Mouse (Mus musculus) neural tube, embryonic 14.5 days (tissue): ENCODE data around the gene Edf1. TPM values are rescaled to one million over a fixed set of nuclear protein-coding genes. Genes with fewer than 3 reads are reported as not detected.

Experiments
- ATAC-seq: fragments of 200-750 bp; cut with Nextera tagmentation; 2 replicates; pipeline ENCODE4 v1.8.0; 2017; ENCODE audit warnings: low read depth, mild to moderate bottlenecking, moderate TSS enrichment, moderate library complexity
- H3K27ac ChIP-seq: fragments of 300-500 bp; sonication (generic); 2 replicates; pipeline ENCODE4 v1.5.1; 2014; ENCODE audit warnings: low read depth, mild to moderate bottlenecking, control low read depth, low read length, moderate library complexity, mixed read lengths
- H3K27me3 ChIP-seq: fragments of 300-500 bp; sonication (generic); 2 replicates; pipeline ENCODE4 v1.6.1; 2014; ENCODE audit warnings: low read length; ENCODE audit not compliant: control insufficient read depth, insufficient read depth
- H3K36me3 ChIP-seq: fragments of 300-500 bp; sonication (generic); 2 replicates; pipeline ENCODE4 v1.6.1; 2014; ENCODE audit warnings: low read length, mixed read lengths; ENCODE audit not compliant: control insufficient read depth, insufficient read depth
- H3K4me1 ChIP-seq: fragments of 300-500 bp; sonication (generic); 2 replicates; pipeline ENCODE4 v1.6.1; 2014; ENCODE audit warnings: low read length; ENCODE audit not compliant: control insufficient read depth, insufficient read depth
- H3K4me2 ChIP-seq: fragments of 300-500 bp; sonication (generic); 2 replicates; pipeline ENCODE4 v1.6.1; 2014; ENCODE audit warnings: mild to moderate bottlenecking, low read depth, low read length, control low read depth
- H3K4me3 ChIP-seq: fragments of 300-500 bp; sonication (generic); 2 replicates; pipeline ENCODE4 v1.5.1; 2014; ENCODE audit warnings: low read depth, low read length, control low read depth, mixed read lengths
- H3K9ac ChIP-seq: fragments of 300-500 bp; sonication (generic); replicated peaks from 2 replicates; pipeline ENCODE4 v1.6.1; 2014; ENCODE audit warnings: low read depth, mild to moderate bottlenecking, control low read depth, low read length, mixed read lengths
- H3K9me3 ChIP-seq: fragments of 300-500 bp; sonication (generic); 2 replicates; pipeline ENCODE4 v1.6.1; 2016; ENCODE audit warnings: low read length; ENCODE audit not compliant: control insufficient read depth
- WGBS: fragments of 180-500 bp; shearing (Covaris S2); extraction: QIAGEN DNeasy Blood & Tissue Kit; methylation state at CpG from one replicate; pipeline ENCODE4 v1.1.7; 2014; 5-methylcytosine and 5-hydroxymethylcytosine counted together
- polyA plus RNA-seq: library from polyadenylated mRNA; unstranded; fragments of >200 nt; fragmentation: Nextera tagmentation; extraction: Ambion mirVana; gene quantifications from 2 replicates; pipeline ENCODE4 v1.2.1, GENCODE M21; 2014

The Edf1 gene
- polyA plus RNA-seq, 1 experiment from 2014 or later = 373 TPM

DNA sequence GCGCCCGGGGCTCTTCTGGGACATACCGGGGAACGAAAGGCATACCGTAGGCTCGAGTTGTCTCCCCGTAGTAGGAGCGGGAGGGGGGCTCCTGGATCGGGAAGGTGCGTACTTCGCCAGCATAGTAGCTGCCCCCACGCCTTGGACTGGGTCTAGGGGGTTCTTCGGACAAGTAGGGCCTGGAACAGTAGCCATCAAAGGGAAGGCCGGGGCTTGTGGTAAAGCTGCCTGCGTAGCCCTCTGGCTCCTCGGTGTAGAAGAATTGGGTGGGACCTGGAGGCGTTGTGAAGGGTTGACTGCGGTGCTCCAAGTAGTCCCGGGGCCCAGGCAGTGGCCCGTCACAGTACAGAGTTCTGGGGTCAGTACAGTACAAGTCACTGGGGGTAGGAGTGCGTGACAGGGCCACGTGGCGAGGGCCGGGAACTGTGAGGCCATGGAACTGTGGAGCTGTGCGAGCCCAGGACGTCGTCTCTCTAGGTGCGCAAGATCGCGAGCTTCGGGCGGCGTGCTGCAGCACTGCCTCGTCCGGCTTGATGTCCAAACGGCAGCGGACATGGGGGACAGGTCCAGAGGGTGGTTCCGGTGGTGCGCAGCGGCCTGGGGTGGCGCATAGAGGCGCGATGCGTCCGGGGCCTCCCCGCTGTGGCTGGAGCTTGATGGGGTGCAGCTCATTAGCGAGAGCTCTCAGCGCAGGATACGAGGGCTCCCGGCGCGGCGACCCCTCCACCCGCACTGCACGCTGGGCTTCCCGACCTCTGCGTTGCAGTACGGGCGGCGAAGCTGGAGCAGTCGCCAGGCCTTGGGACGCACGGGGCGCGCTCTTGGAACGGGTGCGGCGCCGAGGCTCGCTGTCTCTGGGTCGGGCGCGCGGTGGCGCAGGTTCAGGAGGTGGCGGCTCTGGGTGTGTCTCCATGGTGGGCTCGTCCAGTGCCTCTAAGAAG is 21.4 kb downstream of the Edf1 start:
- no peak overlapping the region for H3K9ac ChIP-seq
- peak overlapping the region; percentile 23 for H3K4me2 ChIP-seq
- H3K36me3 ChIP-seq = peaks cover 5% of the 10 kb centered on the region; the same call in 1 of the 2 replicates
- no peaks in the 10 kb centered on the region for H3K9me3 ChIP-seq
- peaks cover 41% of the 10 kb centered on the region for H3K27me3 ChIP-seq
- WGBS = 6% methylated on average over 76 of the region's 77 CpGs
- H3K4me3 ChIP-seq = peak overlapping the region; percentile 7; the same call in 1 of the 2 replicates
- H3K27ac ChIP-seq = no peak overlapping the region
- peaks cover 50% of the 10 kb centered on the region for H3K4me1 ChIP-seq
- no peak for ATAC-seq

DNA sequence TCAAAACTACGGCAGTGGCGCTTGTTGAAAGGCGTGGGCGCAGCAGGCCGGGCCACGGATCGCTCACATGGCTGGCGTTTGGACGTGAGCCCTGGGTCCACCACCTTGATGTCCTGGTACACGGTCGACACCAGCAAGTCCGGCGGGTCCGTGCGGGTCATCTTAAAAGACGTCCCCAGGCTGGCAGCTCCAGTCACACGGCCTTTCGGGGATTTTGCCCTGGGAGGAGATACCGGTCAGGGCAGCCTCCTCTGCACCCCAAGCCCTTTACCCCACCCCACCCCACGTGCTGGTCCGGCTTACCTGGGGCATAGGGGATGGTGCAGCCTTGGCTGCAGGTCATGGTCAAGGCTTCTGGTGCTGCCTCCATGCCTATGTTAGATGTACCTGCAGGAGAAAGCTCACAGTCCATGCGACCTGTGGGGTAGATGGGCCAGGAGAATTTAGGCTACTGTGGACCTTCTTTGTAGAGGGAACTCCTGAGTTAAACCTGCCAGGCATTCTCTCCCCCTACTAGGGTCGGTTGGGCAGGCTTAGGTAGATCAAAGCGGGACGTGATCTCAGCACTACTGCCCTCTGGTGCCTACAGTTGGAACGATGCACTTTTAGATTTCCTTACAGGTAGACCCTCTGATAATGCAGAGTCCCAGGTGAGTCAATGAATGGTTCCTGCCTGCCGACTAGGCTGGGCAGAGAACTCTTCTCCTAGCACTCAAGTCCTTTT is 22.3 kb downstream of the Edf1 start:
- H3K4me1 ChIP-seq = peaks cover 50% of the 10 kb centered on the region
- WGBS = 6% methylated on average over 27 of the region's 27 CpGs
- no peaks in the 10 kb centered on the region for H3K9me3 ChIP-seq
- no peak for ATAC-seq
- H3K4me3 ChIP-seq = peak overlapping the region; percentile 7; the same call in 1 of the 2 replicates
- peaks cover 7% of the 10 kb centered on the region; the same call in 1 of the 2 replicates for H3K36me3 ChIP-seq
- H3K27ac ChIP-seq = no peak overlapping the region
- H3K4me2 ChIP-seq = peak overlapping the region; percentile 23
- no peak overlapping the region for H3K9ac ChIP-seq
- H3K27me3 ChIP-seq = peaks cover 41% of the 10 kb centered on the region

DNA sequence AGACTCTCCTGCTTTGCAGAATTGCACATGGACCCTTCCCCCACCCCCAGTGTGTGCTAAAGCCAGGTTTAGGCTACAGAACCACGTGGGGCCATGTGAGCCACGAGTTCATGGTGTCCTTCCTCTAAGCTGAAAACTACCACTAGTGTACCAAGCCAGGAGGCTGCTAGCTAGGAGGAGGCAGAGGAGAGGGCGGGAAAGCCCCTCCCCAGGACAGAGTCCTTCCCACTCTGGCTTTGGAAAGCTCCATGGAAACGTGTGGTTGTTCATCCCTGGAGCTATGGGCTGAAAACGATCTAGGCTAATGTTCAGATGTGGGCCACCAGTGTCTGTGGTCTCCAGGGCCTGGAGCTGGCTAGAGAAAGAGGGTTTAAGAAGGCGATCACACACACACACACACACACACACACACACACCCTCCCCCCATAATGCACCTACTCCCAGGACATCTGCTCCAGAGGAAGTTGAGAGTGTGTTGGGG is 23.0 kb downstream of the Edf1 start:
- Histone ChIP-seq H3K27me3 (peaks cover 41% of the 10 kb centered on the region), H3K4me1 (peaks cover 45% of the 10 kb centered on the region)
- no peak for ATAC-seq

DNA sequence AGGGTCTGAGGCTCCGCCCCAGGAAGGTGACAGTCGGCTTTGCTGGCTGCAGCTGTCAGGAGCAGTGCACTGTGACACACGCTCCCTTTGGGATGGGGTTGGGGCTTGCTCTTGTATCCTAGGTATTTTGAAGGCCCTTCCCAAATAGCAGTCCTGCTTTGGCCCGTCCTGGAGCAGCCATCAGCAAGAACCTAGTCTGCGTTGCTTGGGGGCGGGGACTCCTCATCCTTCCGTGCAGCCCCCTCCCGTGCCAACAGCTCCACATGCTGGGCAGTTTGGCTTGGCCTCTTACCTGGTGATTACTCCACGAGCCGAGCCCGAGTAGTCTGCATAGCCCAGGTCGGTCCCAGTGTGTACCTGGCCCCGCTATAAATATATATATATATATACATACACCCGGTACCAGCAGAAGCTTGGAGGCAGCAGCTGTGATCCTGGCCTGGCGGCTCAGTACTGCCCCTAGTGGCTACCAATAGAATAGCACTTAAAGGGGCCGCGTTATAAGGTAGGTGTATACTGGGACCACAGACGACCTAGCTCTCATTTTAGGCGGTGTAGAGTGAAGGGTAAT is 23.7 kb downstream of the Edf1 start, which contains the start of gene Ajm1:
Gene Ajm1, minus strand, starts transcription at position 464 of the 571 bp plus-strand sequence.
- peaks cover 10% of the 10 kb centered on the region; the same call in 1 of the 2 replicates for H3K36me3 ChIP-seq
- peaks cover 43% of the 10 kb centered on the region for H3K4me1 ChIP-seq
- peak within 1 kb of the TSS; percentile 56 for H3K9ac ChIP-seq
- H3K9me3 ChIP-seq = no peaks in the 10 kb centered on the region
- 6% methylated on average over 19 of the region's 19 CpGs for WGBS
- H3K4me3 ChIP-seq = peak within 1 kb of the TSS; percentile 51
- peak; percentile 76 for ATAC-seq
- H3K4me2 ChIP-seq = peak within 1 kb of the TSS; percentile 66
- H3K27ac ChIP-seq = peak within 1 kb of the TSS; percentile 62
- peaks cover 41% of the 10 kb centered on the region for H3K27me3 ChIP-seq

More for the DNA sequence above, 23.0 kb downstream of the Edf1 start:
- Histone ChIP-seq H3K4me3 (peak overlapping the region; percentile 51), H3K4me2 (peak overlapping the region; percentile 66), H3K27ac (no peak overlapping the region), H3K36me3 (peaks cover 10% of the 10 kb centered on the region; the same call in 1 of the 2 replicates), H3K9ac (peak overlapping the region; percentile 56; the same call in 1 of the 2 replicates), H3K9me3 (no peaks in the 10 kb centered on the region)
- 46% methylated on average over 6 of the region's 6 CpGs for WGBS

DNA sequence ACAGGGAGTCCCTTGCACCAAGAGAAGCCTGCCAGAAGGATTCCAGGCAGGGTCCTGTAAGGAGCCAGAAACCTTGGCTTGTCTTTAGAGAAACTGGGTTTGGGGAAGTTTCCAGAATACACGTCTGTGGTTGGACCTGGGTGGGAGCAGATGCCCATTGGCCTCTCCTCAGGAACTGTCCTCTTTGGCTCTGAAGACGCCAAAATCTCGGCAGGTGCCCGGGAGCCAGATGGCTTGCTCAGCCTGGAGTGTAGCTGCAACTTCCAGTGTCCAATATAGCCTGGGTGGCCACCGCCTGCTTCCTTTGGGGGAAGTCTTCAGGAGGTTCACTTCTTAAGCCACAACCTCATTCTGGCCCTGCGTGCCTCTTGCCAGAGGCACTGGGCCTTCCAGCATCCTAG is 24.3 kb downstream of the Edf1 start:
- Histone ChIP-seq H3K4me3 (no peak overlapping the region), H3K36me3 (peaks cover 10% of the 10 kb centered on the region; the same call in 1 of the 2 replicates), H3K4me1 (peaks cover 43% of the 10 kb centered on the region), H3K27me3 (peaks cover 37% of the 10 kb centered on the region), H3K27ac (peak overlapping the region; percentile 39; the same call in 1 of the 2 replicates), H3K4me2 (peak overlapping the region; percentile 66; the same call in 1 of the 2 replicates), H3K9ac (no peak overlapping the region; the same call in 1 of the 2 replicates), H3K9me3 (no peaks in the 10 kb centered on the region)
- no peak; the same call in 1 of the 2 replicates for ATAC-seq
- 37% methylated on average over 6 of the region's 6 CpGs for WGBS

DNA sequence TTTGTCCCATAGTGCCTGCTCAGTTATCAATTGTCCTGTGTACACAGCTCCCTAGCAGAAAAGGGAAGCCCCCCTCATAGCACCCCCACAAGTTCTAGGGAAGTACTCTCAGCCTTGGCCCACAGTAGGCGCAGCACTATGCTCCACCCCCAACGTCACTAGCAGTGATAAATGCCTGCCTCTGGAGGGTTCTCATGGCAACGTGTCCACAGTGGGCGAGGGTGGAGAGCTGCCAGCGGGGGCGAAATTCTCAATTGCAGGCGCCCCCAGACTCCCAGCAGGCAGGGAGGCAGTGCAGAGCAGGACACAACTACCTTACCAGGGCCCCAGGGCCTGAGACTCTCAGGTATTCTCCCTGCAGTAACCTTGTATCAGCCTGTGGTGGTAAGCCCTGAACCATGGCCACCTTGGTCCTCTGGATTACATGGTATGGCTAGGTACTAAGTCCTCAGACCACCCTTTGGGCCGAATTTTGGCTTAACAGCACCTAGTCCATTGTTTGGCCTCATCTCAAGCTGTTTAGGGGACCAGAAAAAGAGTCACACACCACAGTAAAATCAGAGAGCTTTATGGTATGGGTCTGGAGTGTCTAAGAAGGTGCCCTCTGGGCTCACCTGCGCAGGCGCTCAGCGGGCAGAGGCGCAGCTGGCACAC is 24.9 kb downstream of the Edf1 start:
- peaks cover 10% of the 10 kb centered on the region; the same call in 1 of the 2 replicates for H3K36me3 ChIP-seq
- H3K27ac ChIP-seq = peak overlapping the region; percentile 62
- H3K4me2 ChIP-seq = no peak overlapping the region; the same call in 1 of the 2 replicates
- peak; percentile 42 for ATAC-seq
- no peak overlapping the region for H3K9ac ChIP-seq
- no peaks in the 10 kb centered on the region for H3K9me3 ChIP-seq
- H3K4me3 ChIP-seq = no peak overlapping the region
- H3K27me3 ChIP-seq = peaks cover 30% of the 10 kb centered on the region
- 27% methylated on average over 12 of the region's 12 CpGs for WGBS
- H3K4me1 ChIP-seq = peaks cover 38% of the 10 kb centered on the region

DNA sequence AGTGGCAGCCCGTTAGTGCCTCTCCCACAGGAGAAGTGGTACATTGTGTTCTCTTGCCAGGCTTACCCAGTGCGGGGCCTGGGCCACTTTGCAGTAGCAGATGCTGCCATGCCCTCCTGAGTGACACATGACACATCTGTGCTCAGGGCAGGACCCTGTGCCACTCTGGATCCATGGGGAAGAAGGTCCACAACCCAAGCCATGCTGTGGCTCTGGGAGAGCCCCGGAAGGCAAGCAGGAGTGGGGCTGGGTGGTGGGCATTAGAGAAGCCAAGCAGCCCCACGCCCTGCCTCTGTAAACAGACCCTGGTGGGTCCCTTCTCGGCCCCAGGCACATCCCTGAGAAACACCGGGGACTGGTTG is 25.5 kb downstream of the Edf1 start:
- H3K4me3 ChIP-seq = no peak overlapping the region
- ATAC-seq = no peak
- H3K9ac ChIP-seq = no peak overlapping the region
- peak overlapping the region; percentile 62 for H3K27ac ChIP-seq
- peaks cover 25% of the 10 kb centered on the region for H3K27me3 ChIP-seq
- H3K4me1 ChIP-seq = peaks cover 33% of the 10 kb centered on the region
- 70% methylated on average over 6 of the region's 6 CpGs for WGBS
- peaks cover 10% of the 10 kb centered on the region; the same call in 1 of the 2 replicates for H3K36me3 ChIP-seq
- H3K9me3 ChIP-seq = no peaks in the 10 kb centered on the region
- H3K4me2 ChIP-seq = no peak overlapping the region

DNA sequence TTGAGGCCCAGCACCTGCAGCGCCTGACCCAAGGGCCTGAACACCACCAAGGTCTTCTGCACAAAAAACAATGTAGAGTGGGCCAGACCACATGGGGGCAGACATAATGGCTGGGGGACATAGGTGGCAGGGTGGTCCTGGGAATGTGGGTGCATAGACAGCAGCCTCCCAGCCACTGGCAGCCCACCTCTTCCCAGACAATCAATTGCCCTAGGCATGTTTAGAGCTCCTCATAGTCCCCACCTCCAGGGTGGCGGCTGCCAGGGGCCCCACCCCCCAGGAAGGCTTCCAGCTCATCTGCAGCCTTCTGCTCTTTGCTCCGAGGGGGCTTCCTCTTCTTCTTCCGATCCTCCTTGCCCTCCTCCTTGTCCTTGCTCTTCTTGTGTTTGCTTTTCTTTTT is 25.9 kb downstream of the Edf1 start:
- Histone ChIP-seq H3K9me3 (no peaks in the 10 kb centered on the region), H3K4me2 (no peak overlapping the region), H3K4me3 (no peak overlapping the region), H3K4me1 (peaks cover 33% of the 10 kb centered on the region), H3K9ac (no peak overlapping the region), H3K36me3 (peaks cover 10% of the 10 kb centered on the region; the same call in 1 of the 2 replicates), H3K27ac (peak overlapping the region; percentile 62; the same call in 1 of the 2 replicates), H3K27me3 (peaks cover 21% of the 10 kb centered on the region)
- WGBS = 68% methylated on average over 4 of the region's 4 CpGs
- ATAC-seq = no peak
